Mouse (Mus musculus): ENCODE measurements around the gene Olfr1414.
"Not testable (repeated sequence)": the region's sequence is repeated elsewhere in the genome, so short reads cannot be mapped to it uniquely, and the experiment has no call there.

The Olfr1414 gene

GRCm38 (mm10) chr1:92518561-92518960 lies at the start of gene Olfr1414:
Gene Olfr1414, minus strand, starts transcription at chr1:92518661.
- DNase-seq: no peak

GRCm38 (mm10) chr1:92545929-92546328 lies 27.5 kb upstream of the Olfr1414 start:
- no peak for DNase-seq

DNA sequence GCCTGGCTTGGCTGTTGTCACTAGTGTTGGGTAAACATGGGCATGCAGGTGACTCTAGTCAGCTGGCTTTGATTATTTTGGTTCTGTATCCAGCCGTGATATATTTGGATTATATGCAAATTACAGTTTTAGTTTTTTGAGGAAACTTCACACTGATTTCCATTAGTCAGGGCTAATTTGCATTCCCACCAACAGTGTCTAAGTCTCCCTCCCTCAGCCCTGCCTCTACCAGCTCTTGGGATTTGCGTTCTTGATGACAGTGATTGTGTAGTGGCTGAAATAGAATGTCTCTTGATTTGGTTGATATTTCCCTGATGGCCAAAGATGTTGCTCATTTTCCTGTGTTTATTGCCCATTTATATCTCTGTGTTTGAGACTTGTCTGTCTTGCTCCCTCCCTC lies 20.6 kb upstream of the Olfr1414 start:
- DNase-seq: no peak

- DNase-seq: no peak
Observed at GRCm38 (mm10) chr1:92536972-92537371, 18.5 kb upstream of the Olfr1414 start.

- no peak for DNase-seq
Observed at GRCm38 (mm10) chr1:92523764-92524163, 5.3 kb upstream of the Olfr1414 start.

- peak; percentile 37 for DNase-seq
Observed at GRCm38 (mm10) chr1:92521376-92521775, 2.9 kb upstream of the Olfr1414 start.

DNA sequence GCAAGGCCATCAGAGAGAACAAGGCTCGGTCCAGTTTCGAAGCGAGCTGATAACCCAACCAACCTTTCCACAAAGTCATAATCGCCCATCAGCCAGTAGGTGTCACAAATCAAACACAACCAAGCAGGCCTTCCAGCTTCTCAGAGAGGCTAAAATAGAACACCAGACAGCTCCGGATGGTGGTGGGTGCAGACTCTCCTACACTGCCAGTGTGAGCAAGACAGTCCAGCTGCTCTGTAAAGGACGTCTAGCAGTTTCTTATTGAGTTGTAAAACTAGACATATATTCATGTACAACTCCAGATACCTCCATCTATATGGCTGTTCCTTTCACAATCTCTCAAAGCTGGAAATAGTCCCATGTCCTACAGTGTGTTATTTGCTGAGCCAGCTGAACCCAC lies 585 bp upstream of the Olfr1414 start:
- DNase-seq: peak; percentile 77

- DNase-seq: no peak
Observed at GRCm38 (mm10) chr1:92515390-92515789, 3.1 kb downstream of the Olfr1414 start.

DNA sequence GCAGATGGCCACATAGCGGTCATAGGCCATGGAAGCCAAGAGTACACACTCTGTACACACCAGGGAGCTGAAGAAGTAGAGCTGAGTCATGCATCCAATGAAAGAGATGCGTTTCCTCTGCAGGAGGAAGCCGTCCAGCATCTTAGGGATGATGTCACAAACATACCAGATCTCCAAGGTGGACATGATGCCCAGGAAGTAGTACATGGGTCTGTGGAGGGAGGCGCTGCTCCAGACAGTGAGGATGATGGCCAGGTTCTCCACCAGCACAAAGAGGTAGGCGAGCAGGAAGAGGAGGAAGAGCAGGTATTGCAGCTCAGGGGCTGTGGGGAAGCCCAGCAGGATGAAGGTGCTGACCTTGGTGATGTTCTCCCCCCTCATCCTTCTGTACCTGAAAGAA lies 6.8 kb downstream of the Olfr1414 start:
- DNase-seq: not testable (repeated sequence)

DNA sequence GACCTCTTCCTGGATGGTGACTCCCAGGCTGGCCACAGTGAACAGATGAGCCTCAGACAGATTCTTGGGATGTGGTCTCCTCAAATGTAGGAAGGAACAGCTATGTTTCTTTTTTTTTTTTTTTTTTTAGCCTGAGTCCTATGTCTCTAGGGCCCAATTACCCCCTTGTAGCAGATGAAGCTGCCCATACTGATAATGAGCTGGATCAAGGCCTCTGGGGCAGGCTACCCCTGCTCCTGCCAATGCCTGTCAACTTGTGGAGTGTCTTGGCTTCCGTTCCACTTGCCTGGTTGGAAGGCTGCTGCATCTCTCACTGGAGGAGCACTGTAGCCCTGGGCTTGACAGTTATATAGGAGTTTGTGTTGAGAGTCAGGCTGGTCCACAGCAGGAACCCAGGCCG lies 22.5 kb downstream of the Olfr1414 start, which contains the start of gene Olfr1415:
Gene Olfr1415 (minus strand): TSS at position 101 of the 400 bp plus-strand sequence.
- no peak for DNase-seq

- DNase-seq: no peak
Observed at GRCm38 (mm10) chr1:92485013-92485412, 33.4 kb downstream of the Olfr1414 start, which contains the start of gene Olfr1416. Gene Olfr1416, minus strand, starts transcription at chr1:92485113.

- peak; percentile 24 for DNase-seq
Observed at GRCm38 (mm10) chr1:92474066-92474578, 44.3 kb downstream of the Olfr1414 start.

DNA sequence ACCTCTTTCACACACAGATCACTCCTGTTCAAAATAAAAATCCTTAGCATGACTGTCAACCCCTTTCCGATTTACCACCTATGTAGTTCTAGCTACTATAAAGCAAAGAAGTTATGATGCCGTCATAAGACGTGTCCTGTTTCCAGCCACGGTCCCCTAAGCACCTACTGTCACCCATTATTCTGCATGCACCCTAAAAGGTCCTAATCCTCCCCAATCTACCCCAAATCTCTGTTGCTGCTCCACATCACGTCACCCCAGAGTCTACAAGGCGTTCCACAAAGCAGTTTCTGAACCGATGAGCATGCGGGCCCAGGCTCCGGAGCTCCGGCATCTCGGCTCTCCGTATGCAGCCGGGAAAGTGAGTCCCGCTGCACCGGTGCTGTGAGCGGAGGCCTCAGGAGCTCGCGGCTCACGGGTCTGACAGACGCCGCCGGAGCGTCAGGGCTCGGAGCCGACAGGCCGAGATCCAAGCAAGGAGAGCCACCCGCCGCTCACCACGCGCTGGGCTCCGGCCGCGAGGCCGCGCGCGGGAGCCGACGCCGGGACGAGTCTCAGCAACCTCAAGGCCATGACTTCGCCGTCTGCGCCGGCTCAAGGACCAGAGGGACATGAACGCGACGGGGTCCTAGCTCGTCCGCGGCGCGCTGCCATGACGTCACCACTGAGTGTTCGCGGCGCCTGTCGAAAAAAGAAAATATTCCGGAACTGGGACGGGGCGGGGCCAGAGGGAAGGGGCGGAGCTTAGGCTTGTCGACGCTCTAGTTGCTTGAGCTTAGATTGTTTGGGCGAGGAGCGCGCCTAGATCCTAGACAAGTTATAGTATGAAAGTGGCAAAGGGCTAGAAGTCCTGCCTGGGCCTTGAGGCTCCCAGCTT lies 45.1 kb downstream of the Olfr1414 start, which contains the start of gene Ndufa10:
Gene Ndufa10 (minus strand): TSS at position 696 of the 877 bp plus-strand sequence.
- DNase-seq: peak; percentile 89

DNA sequence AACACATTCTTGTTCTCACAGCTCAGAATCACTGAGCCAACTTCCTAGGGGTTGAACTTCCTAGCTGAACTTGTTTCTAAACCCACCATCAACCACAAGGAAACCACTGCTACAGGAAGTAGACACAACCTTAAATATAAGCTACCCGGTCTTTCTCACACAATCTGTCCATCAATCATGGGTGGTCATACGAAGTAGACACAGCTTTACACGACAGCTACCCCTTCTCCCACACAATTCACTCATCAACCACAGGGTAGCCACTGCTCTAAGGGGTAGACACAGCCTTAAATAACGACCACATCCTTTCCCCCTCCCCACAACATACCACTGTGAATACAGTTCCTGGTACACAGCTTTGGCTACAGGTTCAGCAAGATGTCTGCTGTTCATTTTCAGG lies 49.6 kb downstream of the Olfr1414 start:
- DNase-seq: no peak

- no peak for DNase-seq
Observed at GRCm38 (mm10) chr1:92458416-92458815, 60.0 kb downstream of the Olfr1414 start.

GRCm38 (mm10) chr1:92457758-92458157 lies 60.7 kb downstream of the Olfr1414 start:
- DNase-seq: no peak
